Mouse (Mus musculus): ENCODE measurements around the gene Rpl41. TPM values are rescaled to one million over a fixed set of nuclear protein-coding genes. Genes with fewer than 3 reads are reported as not detected.
"Not testable (repeated sequence)": the region's sequence is repeated elsewhere in the genome, so short reads cannot be mapped to it uniquely, and the experiment has no call there.

The Rpl41 gene
- polyA plus RNA-seq, 1 experiment from 2014 or later, result 2,263 TPM

- H3K27ac ChIP-seq (replicated peaks), result peak overlapping the region; percentile 97; the same call in 1 of the 2 replicates
- not testable (repeated sequence) for ATAC-seq (ENCODE audit: low FRiP score, low read depth)
Observed at GRCm38 (mm10) chr10:128550144-128550823, 1.2 kb upstream of the Rpl41 start.

GRCm38 (mm10) chr10:128549682-128550057 lies 565 bp upstream of the Rpl41 start:
- H3K27me3 ChIP-seq; H3K9ac ChIP-seq; H3K9me3 ChIP-seq; H3K4me3 ChIP-seq; H3K36me3 ChIP-seq; ATAC-seq (ENCODE audit: low FRiP score, low read depth): not testable (repeated sequence)
- 68% methylated on average over 6 of the region's 6 CpGs for WGBS
- H3K4me2 ChIP-seq, result peak overlapping the region; percentile 89
- H3K4me1 ChIP-seq (replicated peaks), result peaks cover 17% of the 10 kb centered on the region
- peak overlapping the region; percentile 97 for H3K27ac ChIP-seq (replicated peaks)

More at GRCm38 (mm10) chr10:128550144-128550823, 1.2 kb upstream of the Rpl41 start:
- not testable (repeated sequence) for H3K4me3 ChIP-seq, H3K27me3 ChIP-seq, H3K9ac ChIP-seq, H3K9me3 ChIP-seq, H3K36me3 ChIP-seq, H3K4me2 ChIP-seq
- WGBS, result 94% methylated on average over 11 of the region's 11 CpGs
- H3K4me1 ChIP-seq (replicated peaks), result peaks cover 17% of the 10 kb centered on the region

GRCm38 (mm10) chr10:128548051-128548791 lies 884 bp downstream of the Rpl41 start:
- not testable (repeated sequence) for H3K27me3 ChIP-seq; H3K9me3 ChIP-seq; ATAC-seq (ENCODE audit: low FRiP score, low read depth)
- peaks cover 23% of the 10 kb centered on the region for H3K36me3 ChIP-seq
- peak overlapping the region; percentile 65 for H3K9ac ChIP-seq
- H3K27ac ChIP-seq (replicated peaks), result peak overlapping the region; percentile 97
- peaks cover 17% of the 10 kb centered on the region for H3K4me1 ChIP-seq (replicated peaks)
- peak overlapping the region; percentile 89 for H3K4me2 ChIP-seq
- WGBS, result 0% methylated on average over 26 of the region's 30 CpGs
- H3K4me3 ChIP-seq, result peak overlapping the region; percentile 64

GRCm38 (mm10) chr10:128547361-128548032 lies 1.6 kb downstream of the Rpl41 start, which contains the start of gene Zc3h10:
Zc3h10 (minus strand) TSS chr10:128547774.
- Histone ChIP-seq H3K27me3 (no peaks in the 10 kb centered on the region), H3K4me2 (peak within 1 kb of the TSS; percentile 89), H3K4me3 (peak within 1 kb of the TSS; percentile 64), H3K36me3 (peaks cover 29% of the 10 kb centered on the region), H3K9ac (peak within 1 kb of the TSS; percentile 65), H3K9me3 (no peaks in the 10 kb centered on the region), H3K27ac (replicated peaks) (peak within 1 kb of the TSS; percentile 97), H3K4me1 (replicated peaks) (peaks cover 17% of the 10 kb centered on the region)
- under 1% methylated on average over 49 of the region's 50 CpGs for WGBS
- peak; percentile 88 for ATAC-seq (ENCODE audit: low FRiP score, low read depth)

GRCm38 (mm10) chr10:128546787-128547186 lies 2.3 kb downstream of the Rpl41 start:
- peak overlapping the region; percentile 89 for H3K4me2 ChIP-seq
- no peaks in the 10 kb centered on the region for H3K9me3 ChIP-seq
- peak overlapping the region; percentile 64 for H3K4me3 ChIP-seq
- no peaks in the 10 kb centered on the region for H3K27me3 ChIP-seq
- 21% methylated on average over 7 of the region's 7 CpGs for WGBS
- H3K9ac ChIP-seq, result peak overlapping the region; percentile 61
- ATAC-seq (ENCODE audit: low FRiP score, low read depth), result no peak
- H3K4me1 ChIP-seq (replicated peaks), result peaks cover 17% of the 10 kb centered on the region
- peaks cover 35% of the 10 kb centered on the region for H3K36me3 ChIP-seq
- peak overlapping the region; percentile 97 for H3K27ac ChIP-seq (replicated peaks)

- H3K27ac ChIP-seq (replicated peaks), result peak overlapping the region; percentile 97
- 12% methylated on average over 4 of the region's 4 CpGs for WGBS
Observed at GRCm38 (mm10) chr10:128546361-128546760, 2.7 kb downstream of the Rpl41 start.

GRCm38 (mm10) chr10:128545570-128545898 lies 3.6 kb downstream of the Rpl41 start:
- ATAC-seq (ENCODE audit: low FRiP score, low read depth), result no peak
- 87% methylated on average over 3 of the region's 3 CpGs for WGBS

More at GRCm38 (mm10) chr10:128546361-128546760, 2.7 kb downstream of the Rpl41 start:
- H3K36me3 ChIP-seq, result peaks cover 35% of the 10 kb centered on the region
- H3K9ac ChIP-seq, result peak overlapping the region; percentile 61
- peaks cover 17% of the 10 kb centered on the region for H3K4me1 ChIP-seq (replicated peaks)
- no peaks in the 10 kb centered on the region for H3K27me3 ChIP-seq
- peak overlapping the region; percentile 89 for H3K4me2 ChIP-seq
- ATAC-seq (ENCODE audit: low FRiP score, low read depth), result no peak
- H3K9me3 ChIP-seq, result no peaks in the 10 kb centered on the region
- peak overlapping the region; percentile 64 for H3K4me3 ChIP-seq

GRCm38 (mm10) chr10:128544674-128545569 lies 4.2 kb downstream of the Rpl41 start:
- no peaks in the 10 kb centered on the region for H3K9me3 ChIP-seq
- H3K4me2 ChIP-seq, result no peak overlapping the region
- H3K9ac ChIP-seq, result no peak overlapping the region
- no peak overlapping the region for H3K27ac ChIP-seq (replicated peaks)
- ATAC-seq (ENCODE audit: low FRiP score, low read depth), result no peak
- no peak overlapping the region for H3K4me3 ChIP-seq
- peaks cover 39% of the 10 kb centered on the region for H3K36me3 ChIP-seq
- 93% methylated on average over 37 of the region's 37 CpGs for WGBS
- no peaks in the 10 kb centered on the region for H3K27me3 ChIP-seq
- H3K4me1 ChIP-seq (replicated peaks), result peaks cover 17% of the 10 kb centered on the region

More at GRCm38 (mm10) chr10:128545570-128545898, 3.6 kb downstream of the Rpl41 start:
- no peaks in the 10 kb centered on the region for H3K27me3 ChIP-seq
- no peak overlapping the region for H3K4me2 ChIP-seq
- H3K4me3 ChIP-seq, result no peak overlapping the region
- H3K4me1 ChIP-seq (replicated peaks), result peaks cover 17% of the 10 kb centered on the region
- no peak overlapping the region for H3K27ac ChIP-seq (replicated peaks)
- no peaks in the 10 kb centered on the region for H3K9me3 ChIP-seq
- H3K9ac ChIP-seq, result no peak overlapping the region
- peaks cover 39% of the 10 kb centered on the region for H3K36me3 ChIP-seq

- no peak overlapping the region for H3K9ac ChIP-seq
- H3K27me3 ChIP-seq, result no peaks in the 10 kb centered on the region
- H3K27ac ChIP-seq (replicated peaks), result no peak overlapping the region
- peaks cover 17% of the 10 kb centered on the region for H3K4me1 ChIP-seq (replicated peaks)
- H3K9me3 ChIP-seq, result no peaks in the 10 kb centered on the region
- no peak overlapping the region for H3K4me3 ChIP-seq
- WGBS, result 97% methylated on average over 15 of the region's 15 CpGs
- H3K4me2 ChIP-seq, result no peak overlapping the region
- ATAC-seq (ENCODE audit: low FRiP score, low read depth), result no peak
- peaks cover 39% of the 10 kb centered on the region for H3K36me3 ChIP-seq
Observed at GRCm38 (mm10) chr10:128544151-128544657, 4.9 kb downstream of the Rpl41 start.

- Histone ChIP-seq H3K27me3 (no peaks in the 10 kb centered on the region), H3K9me3 (no peaks in the 10 kb centered on the region), H3K9ac (no peak overlapping the region), H3K36me3 (peaks cover 39% of the 10 kb centered on the region), H3K4me3 (no peak overlapping the region), H3K27ac (replicated peaks) (no peak overlapping the region), H3K4me2 (no peak overlapping the region), H3K4me1 (replicated peaks) (peaks cover 17% of the 10 kb centered on the region)
- WGBS, result 73% methylated on average over 2 of the region's 2 CpGs
- no peak for ATAC-seq (ENCODE audit: low FRiP score, low read depth)
Observed at GRCm38 (mm10) chr10:128543100-128543499, 6.0 kb downstream of the Rpl41 start.

GRCm38 (mm10) chr10:128538340-128538870 lies 10.7 kb downstream of the Rpl41 start:
- H3K36me3 ChIP-seq, result peaks cover 17% of the 10 kb centered on the region; the same call in 1 of the 2 replicates
- no peak overlapping the region for H3K9ac ChIP-seq
- WGBS, result 100% methylated on average over 1 of the region's 1 CpGs
- no peak overlapping the region for H3K4me3 ChIP-seq
- H3K4me1 ChIP-seq (replicated peaks), result no peaks in the 10 kb centered on the region; the same call in 1 of the 2 replicates
- no peak overlapping the region for H3K27ac ChIP-seq (replicated peaks)
- no peak for ATAC-seq (ENCODE audit: low FRiP score, low read depth)
- H3K4me2 ChIP-seq, result no peak overlapping the region
- H3K27me3 ChIP-seq, result no peaks in the 10 kb centered on the region
- H3K9me3 ChIP-seq, result no peaks in the 10 kb centered on the region
